Mouse (Mus musculus): ENCODE data around the gene Gpc6. TPM values are rescaled to one million over a fixed set of nuclear protein-coding genes. Genes with fewer than 3 reads are reported as not detected.
"Not testable (repeated sequence)": the region's sequence is repeated elsewhere in the genome, so short reads cannot be mapped to it uniquely, and the experiment has no call there.

Gene Gpc6
- total RNA-seq, 2 experiments from 2014 or later: 11.0 to 13.5 TPM

DNA sequence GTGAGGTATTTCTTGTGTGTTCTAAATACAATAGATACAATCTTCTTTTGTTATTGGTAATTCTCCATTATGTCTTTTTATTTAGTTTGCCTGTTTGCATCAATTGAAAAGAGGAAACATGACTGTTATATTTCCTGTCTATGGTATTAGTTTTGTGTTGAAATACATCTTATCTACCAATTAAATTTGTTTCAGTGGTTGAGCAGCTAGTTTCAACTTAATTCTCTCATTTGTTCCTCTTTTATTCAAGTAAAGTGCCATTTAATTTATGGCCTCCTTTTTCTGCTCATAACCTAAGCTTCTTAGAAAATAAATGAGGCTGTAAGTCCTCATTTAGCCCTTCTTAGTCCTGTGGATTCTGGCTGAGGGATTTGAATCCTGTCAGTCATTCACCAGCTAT lies 489.9 kb downstream of the Gpc6 start:
- no peak for DNase-seq (ENCODE audit: low spot score)
- intact Hi-C loops (cut with DNase I): no loop called here

DNA sequence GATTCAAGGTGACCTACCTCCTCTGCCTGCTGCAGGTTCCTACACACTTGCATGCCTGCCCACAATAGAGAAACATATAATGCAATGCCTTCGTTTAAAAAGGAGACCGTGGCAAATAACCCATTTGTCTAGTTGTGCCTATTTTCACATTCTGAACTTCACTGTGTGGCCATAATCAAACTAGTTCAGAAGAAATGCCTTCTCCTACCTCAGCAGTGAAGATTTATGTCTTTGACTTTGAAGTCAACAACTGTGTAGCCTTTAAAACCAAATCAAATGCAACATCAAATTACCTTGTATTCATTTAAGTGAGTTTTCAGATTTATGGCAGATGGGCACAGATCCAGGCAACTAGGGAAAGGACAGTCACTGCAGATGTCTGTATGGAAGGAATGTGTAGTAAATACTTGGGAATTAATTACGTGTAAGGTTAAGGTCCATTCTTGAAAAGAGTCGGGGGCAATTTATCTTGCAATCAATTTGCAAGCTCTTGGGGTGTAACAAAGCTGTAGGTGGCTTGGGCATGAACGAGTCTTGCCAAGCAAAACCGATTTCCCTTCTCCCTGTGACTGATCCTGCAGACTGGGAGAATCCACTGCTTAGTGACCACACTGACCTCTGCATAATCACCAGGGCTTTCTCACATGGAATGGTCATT lies 494.6 kb downstream of the Gpc6 start:
- intact Hi-C loops (cut with DNase I): no loop called here
- no peak for DNase-seq (ENCODE audit: low spot score)

- intact Hi-C loops (cut with DNase I): no loop called here
- no peak for DNase-seq (ENCODE audit: low spot score)
Measured at GRCm38 (mm10) chr14:117421170-117421569, 496.1 kb downstream of the Gpc6 start.

- intact Hi-C loops (cut with DNase I): no loop called here
- DNase-seq (ENCODE audit: low spot score): no peak
Measured at GRCm38 (mm10) chr14:117426116-117426515, 501.0 kb downstream of the Gpc6 start.

DNA sequence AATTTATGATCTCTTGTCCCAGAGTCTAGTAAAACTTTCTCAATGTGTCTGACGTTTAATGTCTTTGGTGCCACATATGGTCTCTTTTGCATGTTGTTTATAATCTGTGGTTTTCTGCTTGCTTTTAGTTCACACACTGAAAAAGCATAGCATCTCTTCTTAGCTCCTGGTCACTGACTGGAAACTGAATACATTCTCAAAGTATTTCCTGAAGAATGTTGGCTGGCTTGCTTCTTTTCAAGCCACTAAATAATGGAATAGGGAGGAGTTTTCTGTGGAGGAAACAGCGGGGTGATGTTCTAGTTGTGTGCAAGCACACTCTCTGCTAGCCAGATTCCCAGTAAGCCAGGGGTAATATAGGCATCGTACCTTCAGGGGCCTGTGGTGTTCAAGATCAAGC lies 502.7 kb downstream of the Gpc6 start:
- intact Hi-C loops (cut with DNase I): no loop called here
- DNase-seq (ENCODE audit: low spot score): no peak

GRCm38 (mm10) chr14:117435739-117436138 lies 510.6 kb downstream of the Gpc6 start:
- no peak for DNase-seq (ENCODE audit: low spot score)
- intact Hi-C loops (cut with DNase I): no loop called here

DNA sequence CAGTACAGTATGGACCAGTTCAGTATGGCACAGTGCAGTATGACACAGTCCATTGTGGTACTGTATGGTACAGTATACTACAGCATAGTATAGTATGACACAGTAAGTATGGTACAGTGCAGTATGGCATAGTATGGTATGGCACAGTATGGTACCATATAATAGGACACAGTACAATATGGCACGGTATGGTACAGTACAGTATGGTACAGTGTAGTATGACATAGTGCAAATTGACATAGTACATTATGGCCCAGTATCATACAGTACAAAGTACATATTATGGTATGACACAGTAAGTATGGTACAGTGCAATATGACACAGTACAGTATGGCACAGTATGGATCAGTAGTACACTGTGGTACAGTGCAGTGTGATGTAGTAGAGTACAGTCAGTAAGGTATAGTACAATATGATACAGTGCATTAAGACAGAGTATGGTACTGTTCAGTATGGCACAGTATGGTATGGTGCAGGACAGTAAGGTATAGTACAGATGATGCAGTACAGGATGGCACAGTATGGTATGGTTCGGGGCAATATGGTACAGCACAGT lies 521.6 kb downstream of the Gpc6 start:
- intact Hi-C loops (cut with DNase I); DNase-seq (ENCODE audit: low spot score): not testable (repeated sequence)

- intact Hi-C loops (cut with DNase I): no loop called here
- DNase-seq (ENCODE audit: low spot score): no peak
Measured at GRCm38 (mm10) chr14:117451391-117451991, 526.4 kb downstream of the Gpc6 start.

DNA sequence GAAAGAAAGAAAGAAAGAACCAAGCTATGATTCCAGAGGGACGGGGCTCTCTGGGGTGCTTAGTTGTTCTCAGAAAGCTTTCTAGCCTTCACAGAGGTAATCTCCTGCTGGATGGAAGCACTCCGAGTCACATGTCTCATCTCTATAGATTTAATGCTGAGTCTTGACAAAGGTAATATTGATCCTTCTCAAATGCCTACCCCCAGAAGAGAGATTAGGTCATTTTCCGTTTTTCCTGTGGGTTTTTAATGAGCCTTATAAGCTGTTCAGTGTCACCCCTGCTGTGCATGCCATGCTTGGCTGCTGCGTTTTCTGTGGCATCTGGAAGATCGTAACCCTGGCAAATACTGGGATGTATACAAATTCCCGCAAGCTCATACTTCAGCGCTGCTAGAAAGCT lies 527.0 kb downstream of the Gpc6 start:
- DNase-seq (ENCODE audit: low spot score): no peak
- intact Hi-C loops (cut with DNase I): no loop called here

DNA sequence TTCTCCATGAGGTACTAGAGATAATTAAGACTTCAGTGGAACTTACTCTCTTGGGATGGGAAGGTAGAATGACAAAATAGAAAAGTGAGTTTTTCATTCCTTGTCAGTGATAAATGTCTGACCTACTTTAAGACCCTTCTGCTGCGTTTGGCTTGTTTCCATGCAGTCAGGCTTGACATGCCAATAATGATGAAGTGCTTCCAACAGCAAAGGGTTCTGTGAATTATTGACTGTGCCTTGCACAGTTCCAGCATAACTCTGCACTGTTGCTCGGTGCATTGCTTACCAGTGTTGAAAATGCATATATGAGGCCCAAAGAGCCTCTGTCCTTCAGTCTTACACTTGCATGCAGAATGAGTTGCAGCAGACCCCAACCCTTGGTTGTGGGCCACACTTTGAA lies 548.3 kb downstream of the Gpc6 start:
- intact Hi-C loops (cut with DNase I): no loop called here
- DNase-seq (ENCODE audit: low spot score): no peak

DNA sequence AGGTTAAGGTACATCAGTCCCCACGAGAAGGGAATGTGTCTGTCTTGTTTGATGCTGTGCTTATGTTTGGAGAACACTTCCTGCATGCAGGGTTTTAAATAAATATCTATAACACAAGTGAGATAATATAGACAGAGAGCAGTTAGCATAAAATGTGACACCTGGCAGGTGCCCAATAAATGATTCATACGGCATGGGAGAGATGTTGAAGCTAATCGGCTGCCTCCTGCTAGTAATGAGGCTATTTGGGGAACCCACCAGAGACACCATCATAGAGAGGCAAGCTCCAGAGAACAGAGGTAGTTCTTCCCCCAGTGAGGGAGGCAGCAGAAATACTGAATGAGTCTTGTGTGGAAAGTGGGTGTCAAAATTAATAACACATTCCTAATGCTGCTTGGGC lies 553.8 kb downstream of the Gpc6 start:
- intact Hi-C loops (cut with DNase I): no loop called here
- DNase-seq (ENCODE audit: low spot score): no peak

DNA sequence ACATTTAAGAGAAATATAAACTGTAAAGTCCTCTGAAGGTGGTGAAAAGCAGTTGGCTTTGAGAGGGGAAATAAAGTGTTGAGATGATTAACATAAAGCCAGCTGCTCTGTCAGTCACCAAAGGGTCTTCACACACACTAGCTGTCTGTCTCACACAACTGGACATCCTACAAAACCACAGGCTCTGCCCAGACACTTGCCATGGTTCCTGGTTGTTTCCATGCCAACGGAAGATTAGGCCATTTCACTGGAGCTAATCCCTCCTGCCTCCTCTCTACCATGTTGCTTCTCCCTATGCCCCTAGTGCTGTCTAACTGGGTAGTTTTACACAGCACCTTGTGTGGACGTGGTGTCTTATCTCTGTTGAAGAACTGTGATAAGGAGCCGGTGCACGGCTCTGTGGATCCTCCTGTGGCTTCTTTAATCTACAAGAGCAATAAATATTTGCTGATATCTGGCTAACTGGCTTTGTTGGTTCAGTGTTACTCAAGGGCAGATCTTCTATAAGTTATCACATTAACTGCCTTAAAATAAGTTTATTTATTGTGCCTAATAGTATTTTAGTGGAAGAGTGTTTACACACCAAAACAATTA lies 562.1 kb downstream of the Gpc6 start:
- intact Hi-C loops (cut with DNase I): no loop called here
- no peak for DNase-seq (ENCODE audit: low spot score)

GRCm38 (mm10) chr14:117490469-117490868 lies 565.4 kb downstream of the Gpc6 start:
- no peak for DNase-seq (ENCODE audit: low spot score)
- intact Hi-C loops (cut with DNase I): no loop called here

- intact Hi-C loops (cut with DNase I): no loop called here
- DNase-seq (ENCODE audit: low spot score): no peak
Measured at GRCm38 (mm10) chr14:117495118-117495517, 570.0 kb downstream of the Gpc6 start.

DNA sequence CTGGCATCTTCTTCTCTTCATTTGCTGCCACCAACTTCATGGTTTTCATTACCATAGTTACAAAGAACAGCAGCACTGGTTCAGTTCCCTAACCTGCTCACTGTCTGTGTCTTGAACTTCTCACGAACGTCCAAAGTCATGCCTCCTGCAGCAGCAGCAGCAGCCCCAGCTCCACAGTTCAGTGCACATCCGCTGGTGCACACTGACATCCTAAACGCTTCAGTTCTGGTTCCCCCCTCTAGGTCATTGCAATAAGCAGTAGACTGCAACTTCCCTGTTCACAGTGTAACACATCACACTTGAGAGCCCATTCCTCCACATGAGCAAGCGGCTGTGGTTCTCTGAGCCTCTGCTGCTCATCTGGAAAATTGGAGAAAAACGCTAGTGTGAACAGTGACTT lies 573.7 kb downstream of the Gpc6 start:
- DNase-seq (ENCODE audit: low spot score): no peak
- intact Hi-C loops (cut with DNase I): no loop called here

DNA sequence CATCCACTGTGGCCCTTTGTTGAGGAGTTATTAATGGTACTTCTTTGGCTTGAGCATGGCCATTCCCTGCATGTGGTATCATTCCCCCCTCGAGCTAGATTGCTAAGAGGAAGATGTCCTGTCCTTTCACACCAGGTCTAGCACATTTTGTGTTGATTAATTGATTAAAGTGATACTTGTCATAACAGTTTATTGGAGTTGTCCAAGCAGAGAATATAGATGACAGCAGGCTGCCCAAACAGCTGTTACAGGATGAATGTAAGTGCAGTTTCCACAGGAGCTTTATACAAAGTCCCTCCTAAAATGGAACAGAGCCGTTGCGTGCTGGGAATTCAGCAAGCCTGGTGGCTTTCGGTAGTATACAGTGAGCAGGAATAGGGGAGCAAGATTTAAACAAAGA lies 574.2 kb downstream of the Gpc6 start:
- intact Hi-C loops (cut with DNase I): no loop called here
- DNase-seq (ENCODE audit: low spot score): no peak

DNA sequence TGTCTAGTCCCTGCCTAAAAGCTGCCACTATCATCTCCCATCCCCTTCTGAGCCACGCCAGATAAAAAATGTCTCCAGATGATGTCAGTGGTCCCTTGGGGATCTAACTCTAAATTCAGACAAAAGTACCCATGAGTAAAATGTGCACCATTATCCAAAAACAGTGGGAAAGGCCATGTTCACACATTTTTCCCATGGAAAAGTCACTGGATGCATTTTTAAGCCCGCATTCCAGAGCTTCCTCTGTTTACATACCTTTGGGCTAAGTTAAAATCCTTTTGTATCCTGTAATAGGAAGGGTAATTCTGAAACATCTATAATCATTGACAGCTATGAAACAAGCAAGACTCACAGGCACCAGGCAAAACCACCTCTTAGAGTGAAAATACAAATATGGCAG lies 589.7 kb downstream of the Gpc6 start:
- no peak for DNase-seq (ENCODE audit: low spot score)
- intact Hi-C loops (cut with DNase I): no loop called here

DNA sequence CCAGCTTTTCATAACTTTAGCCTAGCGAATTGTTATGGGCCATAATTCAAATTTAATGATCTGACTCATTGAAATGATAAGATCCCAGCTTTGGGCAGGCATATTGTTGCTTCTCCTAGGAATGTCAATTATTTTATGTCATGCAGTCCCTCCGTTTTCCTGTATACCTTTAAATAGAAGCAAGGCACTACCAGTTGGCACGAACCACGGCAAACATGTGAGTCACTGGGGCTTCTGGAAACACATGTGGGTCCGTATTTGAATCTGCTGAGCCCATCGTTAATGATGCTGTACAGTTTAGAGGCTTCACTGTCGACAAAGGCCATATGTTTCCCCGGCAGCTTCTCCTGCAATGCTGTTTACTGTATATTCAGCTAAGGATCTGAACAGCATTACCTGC lies 594.5 kb downstream of the Gpc6 start:
- intact Hi-C loops (cut with DNase I): no loop called here
- no peak for DNase-seq (ENCODE audit: low spot score)

GRCm38 (mm10) chr14:117520706-117521105 lies 595.6 kb downstream of the Gpc6 start:
- intact Hi-C loops (cut with DNase I): no loop called here
- DNase-seq (ENCODE audit: low spot score): no peak

GRCm38 (mm10) chr14:117525133-117525532 lies 600.0 kb downstream of the Gpc6 start:
- DNase-seq (ENCODE audit: low spot score): no peak
- intact Hi-C loops (cut with DNase I): no loop called here

DNA sequence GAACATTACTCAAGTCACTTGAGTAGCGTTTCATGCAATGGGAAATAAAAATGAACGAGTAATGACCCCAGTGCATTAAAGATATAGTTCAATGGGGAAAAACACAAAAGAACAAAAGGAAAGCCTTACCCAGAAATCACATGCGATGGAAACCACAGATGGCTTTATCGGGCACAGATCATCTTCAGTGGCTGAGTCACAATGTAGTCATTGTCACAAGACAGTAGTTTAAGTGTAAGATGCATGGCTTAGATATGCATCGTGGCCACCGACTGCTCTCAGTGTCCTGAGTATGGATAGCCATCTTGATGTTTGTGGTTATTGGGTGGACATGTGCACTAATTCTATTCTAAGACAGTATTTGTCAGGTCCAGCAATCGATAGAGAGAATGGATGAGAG lies 601.9 kb downstream of the Gpc6 start:
- intact Hi-C loops (cut with DNase I): no loop called here
- no peak for DNase-seq (ENCODE audit: low spot score)

All from heart, postnatal 25 days (tissue).